Mouse (Mus musculus) C2C12 (cell line): Measurements from ENCODE around the gene Rap1gds1.

Experiments
- CTCF ChIP-seq: IDR thresholded peaks from one replicate; pipeline ENCODE4 v1.5.1; 2011; ENCODE audit not compliant: control insufficient read depth, insufficient read depth, insufficient read length
- MYOG ChIP-seq: IDR thresholded peaks from one replicate; pipeline ENCODE4 v1.6.1; 2011; ENCODE audit not compliant: control insufficient read depth, insufficient read length; ENCODE audit errors: extremely low read depth

DNA sequence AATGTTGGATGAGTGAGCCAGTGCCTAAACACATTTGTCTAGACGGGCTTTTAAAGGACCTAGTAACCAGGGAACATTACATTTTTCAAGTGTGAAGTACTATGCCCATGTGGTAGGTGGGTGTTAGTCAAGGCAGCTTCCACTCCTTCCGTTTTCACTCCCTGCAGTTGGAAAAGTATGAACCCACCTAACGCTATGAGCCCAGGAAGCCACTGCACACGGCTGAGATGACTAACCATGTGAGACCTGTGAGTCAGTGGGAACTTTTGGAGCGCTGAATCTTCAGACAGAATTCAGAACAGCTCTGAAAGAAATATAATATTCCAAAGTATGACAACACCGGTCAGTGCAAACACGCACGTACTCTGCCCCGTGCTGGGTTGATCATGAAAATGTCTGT is 125.9 kb downstream of the Rap1gds1 start:
- TF ChIP-seq CTCF = no peak
- no peak for TF ChIP-seq MYOG
